Mouse (Mus musculus) kidney, postnatal 0 days (tissue): ENCODE measurements around the gene Mdc1. TPM values are rescaled to one million over a fixed set of nuclear protein-coding genes. Genes with fewer than 3 reads are reported as not detected.

Source experiments
- ATAC-seq: fragments of 200-750 bp; cut with Nextera tagmentation; replicated peaks from 2 replicates; pipeline ENCODE4 v1.8.0; 2017; ENCODE audit warnings: low read depth, moderate number of reproducible peaks, moderate TSS enrichment, moderate library complexity; ENCODE audit not compliant: low FRiP score
- DNase-seq: peaks from one replicate; pipeline ENCODE4 v3.0.0-alpha.2; 2016; ENCODE audit warnings: low spot score
- H3K27ac ChIP-seq: fragments of 300-500 bp; sonication (generic); 2 replicates; pipeline ENCODE4 v1.5.1; 2014; ENCODE audit warnings: mild to moderate bottlenecking
- H3K27me3 ChIP-seq: fragments of 300-500 bp; sonication (generic); 2 replicates; pipeline ENCODE4 v1.6.1; 2014; ENCODE audit warnings: low read length, mixed read lengths; ENCODE audit not compliant: insufficient read depth
- H3K36me3 ChIP-seq: fragments of 300-500 bp; sonication (generic); 2 replicates; pipeline ENCODE4 v1.6.1; 2014; ENCODE audit warnings: low read length, mixed read lengths; ENCODE audit not compliant: insufficient read depth
- H3K4me1 ChIP-seq: fragments of 300-500 bp; sonication (generic); replicated peaks from 2 replicates; pipeline ENCODE4 v1.6.1; 2014; ENCODE audit warnings: antibody characterized with exemption, low read length, mixed read lengths; ENCODE audit not compliant: insufficient read depth
- H3K4me2 ChIP-seq: fragments of 300-500 bp; sonication (generic); 2 replicates; pipeline ENCODE4 v1.6.1; 2014; ENCODE audit warnings: mild to moderate bottlenecking, low read length, moderate library complexity, mixed read lengths
- H3K4me3 ChIP-seq: fragments of 300-500 bp; sonication (generic); replicated peaks from 2 replicates; pipeline ENCODE4 v1.5.1; 2014; ENCODE audit warnings: low read depth, low read length
- H3K9ac ChIP-seq: fragments of 300-500 bp; sonication (generic); 2 replicates; pipeline ENCODE4 v1.6.1; 2014; ENCODE audit warnings: low read depth, low read length
- H3K9me3 ChIP-seq: fragments of 300-500 bp; sonication (generic); replicated peaks from 2 replicates; pipeline ENCODE4 v1.6.1; 2016; ENCODE audit warnings: low read length, inconsistent platforms, mixed read lengths
- CTCF ChIP-seq: IDR thresholded peaks from 2 replicates; pipeline ENCODE4 v1.5.1; 2016; ENCODE audit warnings: antibody characterized with exemption, low read depth, mild to moderate bottlenecking, moderate library complexity
- WGBS: fragments of 180-500 bp; shearing (Covaris S2); extraction: QIAGEN DNeasy Blood & Tissue Kit; methylation state at CpG from one replicate; pipeline ENCODE4 v1.1.7; 2014; 5-methylcytosine and 5-hydroxymethylcytosine counted together
- microRNA-seq: library from miRNA; unstranded; fragments of <30 nt; microRNA quantifications from one replicate; pipeline ENCODE4, GENCODE M21; 2016
- polyA plus RNA-seq: library from polyadenylated mRNA; unstranded; fragments of >200 nt; fragmentation: Nextera tagmentation; extraction: Ambion mirVana; gene quantifications from 2 replicates; pipeline ENCODE4 v1.2.1, GENCODE M21; 2015

Gene Mdc1
- polyA plus RNA-seq, 1 experiment from 2014 or later: 5.6 TPM

GRCm38 (mm10) chr17:35903343-35903991, 62.2 kb downstream of the Mdc1 start:
- Histone ChIP-seq H3K4me1 (no peaks in the 10 kb centered on the region), H3K27ac (no peak overlapping the region), H3K27me3 (no peaks in the 10 kb centered on the region), H3K9me3 (no peaks in the 10 kb centered on the region), H3K9ac (no peak overlapping the region), H3K4me2 (no peak overlapping the region), H3K4me3 (no peak overlapping the region), H3K36me3 (peaks cover 19% of the 10 kb centered on the region)
- TF ChIP-seq CTCF: no peak
- ATAC-seq (no peak), DNase-seq (peak; percentile 50)
- 72% methylated on average over 9 of the region's 9 CpGs for WGBS

GRCm38 (mm10) chr17:35903992-35904355, 62.7 kb downstream of the Mdc1 start:
- Histone ChIP-seq H3K27ac (no peak overlapping the region), H3K36me3 (peaks cover 19% of the 10 kb centered on the region), H3K9me3 (no peaks in the 10 kb centered on the region), H3K4me1 (peaks cover 2% of the 10 kb centered on the region; the same call in 1 of the 2 replicates), H3K9ac (no peak overlapping the region), H3K4me2 (no peak overlapping the region), H3K27me3 (no peaks in the 10 kb centered on the region), H3K4me3 (no peak overlapping the region)
- 57% methylated on average over 4 of the region's 4 CpGs for WGBS
- no peak for TF ChIP-seq CTCF
- DNase-seq (no peak), ATAC-seq (no peak)

DNA sequence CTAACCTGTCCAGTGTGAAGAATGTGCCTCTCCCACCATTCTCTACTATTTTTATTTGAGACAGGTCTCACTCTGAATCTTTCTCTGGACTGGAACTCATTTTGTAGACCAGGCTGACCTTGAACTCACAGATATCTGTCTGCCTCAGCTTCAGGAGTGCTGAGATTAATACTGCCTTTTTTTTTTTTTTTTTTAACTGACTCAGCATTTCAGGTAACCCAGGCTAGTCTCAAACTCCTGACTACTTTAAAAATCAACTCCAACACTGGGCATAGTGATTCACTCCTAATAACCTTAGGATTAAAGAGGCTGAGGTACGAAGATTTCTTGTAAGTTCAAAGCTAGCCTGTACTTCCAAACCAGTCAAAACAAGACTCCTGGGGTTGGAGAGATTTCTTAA, 64.3 kb downstream of the Mdc1 start:
- 97% methylated on average over 1 of the region's 1 CpGs for WGBS
- peaks cover 8% of the 10 kb centered on the region; the same call in 1 of the 2 replicates for H3K4me1 ChIP-seq
- H3K27ac ChIP-seq: no peak overlapping the region
- no peak overlapping the region for H3K9ac ChIP-seq
- DNase-seq: no peak
- no peak overlapping the region for H3K4me3 ChIP-seq
- H3K27me3 ChIP-seq: no peaks in the 10 kb centered on the region
- ATAC-seq: no peak
- peaks cover 11% of the 10 kb centered on the region; the same call in 1 of the 2 replicates for H3K36me3 ChIP-seq
- TF ChIP-seq CTCF: no peak
- no peak overlapping the region for H3K4me2 ChIP-seq
- H3K9me3 ChIP-seq: no peaks in the 10 kb centered on the region

DNA sequence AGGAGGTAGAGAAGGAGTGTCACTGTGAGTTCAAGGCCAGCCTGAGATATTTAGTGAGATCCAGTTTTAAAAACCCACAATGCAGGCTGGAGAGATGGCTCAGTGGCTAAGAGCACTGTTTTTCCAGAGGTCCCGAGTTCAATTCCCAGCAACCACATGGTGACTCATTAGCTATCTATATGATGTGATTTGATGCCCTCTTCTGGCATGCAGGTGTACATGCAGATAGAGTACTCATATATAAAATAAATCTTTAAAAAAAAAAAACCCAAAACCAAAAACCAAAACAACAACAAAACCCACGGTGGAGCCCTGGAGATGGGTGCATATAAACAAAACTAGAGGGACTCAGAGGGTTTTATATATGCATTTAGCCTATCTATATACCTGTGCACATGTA, 66.3 kb downstream of the Mdc1 start:
- no peak for DNase-seq
- H3K9me3 ChIP-seq: no peaks in the 10 kb centered on the region
- no peak for ATAC-seq
- no peaks in the 10 kb centered on the region for H3K27me3 ChIP-seq
- H3K9ac ChIP-seq: no peak overlapping the region
- H3K4me3 ChIP-seq: no peak overlapping the region
- no peak overlapping the region for H3K27ac ChIP-seq
- H3K4me2 ChIP-seq: no peak overlapping the region
- TF ChIP-seq CTCF: peak; percentile 47; the same call in 1 of the 2 replicates
- peaks cover 16% of the 10 kb centered on the region; the same call in 1 of the 2 replicates for H3K36me3 ChIP-seq
- H3K4me1 ChIP-seq: peaks cover 8% of the 10 kb centered on the region; the same call in 1 of the 2 replicates
- whole genome bisulfite sequencing: 80% methylated on average over 2 of the region's 2 CpGs

Small RNA genes within 50 kb of the gene (microRNA-seq; reads per million reads assigned to microRNA genes)
- gene Gm28033: 1.4 reads per million

Other genes with a start within 250 kb of the Mdc1 start
- 4.2 and 5.0 TPM in 2 replicates for gene Sfta2, start 240.0 kb upstream of the Mdc1 start, polyA plus RNA-seq
- not detected in 2 replicates for gene Gm9573, start 214.9 kb upstream of the Mdc1 start, polyA plus RNA-seq
- gene Mucl3, start 197.8 kb upstream of the Mdc1 start, polyA plus RNA-seq: 0.11 and 0.13 TPM in 2 replicates
- 12.7 and 13.5 TPM in 2 replicates for gene Vars2, start 173.9 kb upstream of the Mdc1 start, polyA plus RNA-seq
- 35.6 and 36.5 TPM in 2 replicates for gene Gtf2h4, start 167.8 kb upstream of the Mdc1 start, polyA plus RNA-seq
- 89.1 and 94.3 TPM in 2 replicates for gene Ddr1, start 136.9 kb upstream of the Mdc1 start, polyA plus RNA-seq
- gene Ier3, start 19.8 kb upstream of the Mdc1 start, polyA plus RNA-seq: 83.6 and 93.1 TPM in 2 replicates
- 52.2 and 54.5 TPM in 2 replicates for gene Flot1, start 18.3 kb upstream of the Mdc1 start, polyA plus RNA-seq
- 503 and 575 TPM in 2 replicates for gene Tubb5, start 3.2 kb upstream of the Mdc1 start, polyA plus RNA-seq
- 36.9 and 44.6 TPM in 2 replicates for gene Nrm, start 19.8 kb downstream of the Mdc1 start, polyA plus RNA-seq
- gene Ppp1r18, start 24.1 kb downstream of the Mdc1 start, polyA plus RNA-seq: 16.2 and 17.2 TPM in 2 replicates
- gene Dhx16, start 38.3 kb downstream of the Mdc1 start, polyA plus RNA-seq: 29.2 and 33.3 TPM in 2 replicates
- 36.6 and 39.1 TPM in 2 replicates for gene 2310061I04Rik, start 55.9 kb downstream of the Mdc1 start, polyA plus RNA-seq
- 28.4 and 36.9 TPM in 2 replicates for gene Atat1, start 68.6 kb downstream of the Mdc1 start, polyA plus RNA-seq
- gene Mrps18b, start 74.9 kb downstream of the Mdc1 start, polyA plus RNA-seq: 88.4 and 94.7 TPM in 2 replicates
- 28.8 and 29.7 TPM in 2 replicates for gene Ppp1r10, start 74.9 kb downstream of the Mdc1 start, polyA plus RNA-seq
- gene Abcf1, start 128.2 kb downstream of the Mdc1 start, polyA plus RNA-seq: 78.6 and 90.2 TPM in 2 replicates
- gene Gnl1, start 138.3 kb downstream of the Mdc1 start, polyA plus RNA-seq: 38.2 and 43.7 TPM in 2 replicates
- gene Prr3, start 138.7 kb downstream of the Mdc1 start, polyA plus RNA-seq: 27.9 and 29.3 TPM in 2 replicates
- gene H2-T24, start 179.0 kb downstream of the Mdc1 start, polyA plus RNA-seq: 1.3 and 1.7 TPM in 2 replicates
- 14.2 and 16.1 TPM in 2 replicates for gene H2-T23, start 191.3 kb downstream of the Mdc1 start, polyA plus RNA-seq
- 16.4 and 18.6 TPM in 2 replicates for gene H2-T22, start 201.2 kb downstream of the Mdc1 start, polyA plus RNA-seq
- gene Gm6034, start 201.4 kb downstream of the Mdc1 start, polyA plus RNA-seq: not detected in 2 replicates
- gene Gm11127, start 216.9 kb downstream of the Mdc1 start, polyA plus RNA-seq: 0.13 and 0.22 TPM in 2 replicates